Mouse (Mus musculus): ENCODE measurements at regions not wholly inside any gene's neighbourhood (a gene's known extent, or its start where the extent isn't known, plus 50 kb on each side); places are given as distances from the start of the nearest gene placed in this dataset.

- no peak for TF ChIP-seq POLR2A (IDR thresholded peaks at IDR 0.05; ENCODE audit: extremely low read depth, insufficient read depth, low read length)
- no peak for TF ChIP-seq CTCF (IDR thresholded peaks at IDR 0.05; ENCODE audit: low read depth, low read length)
These were observed 114.5 kb downstream of the Dhx35 start for GRCm38 (mm10) chr2:158909086-158909485.
